Comparison of ENCODE assay signal across 17 mouse cellular contexts in genomic region chr6:17771456-17771855, GRCm38 (mm10).
DNase-seq lines count a peak whose midpoint lies in the region; ATAC-seq lines count a peak whose summit lies in the region.
"Had no signal": no experiment of that assay in that cellular context is flagged by ENCODE, and none has a peak within 500 bp of the region (broad histone marks: within the 10 kb centered on the region; RNA-seq: fewer than 3 reads in every experiment).

No protein-coding gene starts in this region.

- 19% methylated on average over 1 of the region's 1 CpGs for WGBS in forebrain, embryonic 14.5 days
- WGBS in forebrain, embryonic 12.5 days: 27% methylated on average over 1 of the region's 1 CpGs

- no peaks in the 10 kb centered on the region for H3K9me3 ChIP-seq in forebrain, embryonic 14.5 days (replicated peaks; ENCODE audit: control insufficient read depth, low read length)
- H3K9me3 ChIP-seq in forebrain, embryonic 12.5 days: no peaks in the 10 kb centered on the region
- H3K9me3 ChIP-seq: heart, embryonic 13.5 days; neural tube, embryonic 13.5 days had no signal

- no peak overlapping the region for H3K9ac ChIP-seq in forebrain, embryonic 14.5 days (ENCODE audit: low read length)
- no peak overlapping the region for H3K9ac ChIP-seq in forebrain, embryonic 12.5 days
- H3K9ac ChIP-seq: heart, embryonic 13.5 days; liver, embryonic 14.5 days; neural tube, embryonic 13.5 days had no signal

- no peak overlapping the region for H3K4me2 ChIP-seq in forebrain, embryonic 14.5 days (ENCODE audit: low read length)
- no peak overlapping the region for H3K4me2 ChIP-seq in forebrain, embryonic 12.5 days
- H3K4me2 ChIP-seq: neural tube, embryonic 13.5 days had no signal

- DNase-seq in forebrain, embryonic 14.5 days (ENCODE audit: low spot score): peak; percentile 48
- peak; percentile 78 for DNase-seq in 3T3-L1 (ENCODE audit: low read depth, low spot score)
- DNase-seq in Muller cell, postnatal 12 days (ENCODE audit: inconsistent ontology term): peak; percentile 93
- no peak for DNase-seq in right cerebral cortex, adult 18-20 months
- DNase-seq in frontal cortex, postnatal 25 days (ENCODE audit: low spot score in 2 of 2): no peak
- DNase-seq: cerebellum, adult 18-20 months; gastrocnemius, postnatal 14 days; layer of hippocampus, adult 9-11 months had no signal

- no peak overlapping the region for H3K4me3 ChIP-seq in forebrain, embryonic 14.5 days (ENCODE audit: low read depth, low read length)
- H3K4me3 ChIP-seq in forebrain, embryonic 12.5 days (replicated peaks): no peak overlapping the region
- H3K4me3 ChIP-seq: erythroblast, embryonic 14.5 days; heart, embryonic 13.5 days; neural tube, embryonic 13.5 days had no signal

- H3K4me1 ChIP-seq in forebrain, embryonic 14.5 days (ENCODE audit: control insufficient read depth, insufficient read depth, low read length): peaks cover 11% of the 10 kb centered on the region
- H3K4me1 ChIP-seq in forebrain, embryonic 12.5 days: peaks cover 25% of the 10 kb centered on the region

- no peak for ATAC-seq in forebrain, embryonic 14.5 days
- no peak for ATAC-seq in forebrain, embryonic 12.5 days (ENCODE audit: low FRiP score)
- ATAC-seq in granulocyte monocyte progenitor cell, adult 5-6 weeks (replicated peaks; ENCODE audit: poor library complexity, severe bottlenecking): peak; percentile 18; the same call in 1 of the 2 replicates
- ATAC-seq: midbrain, embryonic 16.5 days had no signal

- H3K27ac ChIP-seq in forebrain, embryonic 14.5 days (ENCODE audit: low read depth, low read length): no peak overlapping the region
- no peak overlapping the region for H3K27ac ChIP-seq in forebrain, embryonic 12.5 days
- H3K27ac ChIP-seq: kidney, postnatal 0 days; macrophage; neural tube, embryonic 13.5 days had no signal

- H3K36me3 ChIP-seq in forebrain, embryonic 14.5 days (ENCODE audit: control insufficient read depth, insufficient read depth, low read length): no peaks in the 10 kb centered on the region
- H3K36me3 ChIP-seq in forebrain, embryonic 12.5 days (replicated peaks): no peaks in the 10 kb centered on the region
- H3K36me3 ChIP-seq: heart, embryonic 13.5 days; neural tube, embryonic 13.5 days had no signal

- no peaks in the 10 kb centered on the region for H3K27me3 ChIP-seq in forebrain, embryonic 14.5 days (replicated peaks; ENCODE audit: control insufficient read depth, insufficient read depth, low read length)
- H3K27me3 ChIP-seq in forebrain, embryonic 12.5 days: no peaks in the 10 kb centered on the region
- H3K27me3 ChIP-seq: heart, embryonic 13.5 days; neural tube, embryonic 13.5 days had no signal

Comparison
In these comparisons a context has a peak if more than half of its experiments do, and no peak if none do; other contexts are left out.
1. DNase-seq: peak in forebrain, embryonic 14.5 days (single experiment), 3T3-L1 (single experiment) and Muller cell, postnatal 12 days (single experiment); none in right cerebral cortex, adult 18-20 months (single experiment) and frontal cortex, postnatal 25 days (0 of 2).